Mouse (Mus musculus) erythroblast, embryonic 14.5 days (primary cell): ENCODE data around the gene Amy1. TPM values are rescaled to one million over a fixed set of nuclear protein-coding genes. Genes with fewer than 3 reads are reported as not detected.
"Not testable (repeated sequence)": the region's sequence is repeated elsewhere in the genome, so short reads cannot be mapped to it uniquely, and the experiment has no call there.

Experiments
- H3K27me3 ChIP-seq: 2 replicates; pipeline ENCODE4 v1.6.1; 2012; ENCODE audit warnings: inconsistent platforms; ENCODE audit not compliant: control insufficient read depth
- H3K36me3 ChIP-seq: 2 replicates; pipeline ENCODE4 v1.6.1; 2012; ENCODE audit warnings: mild to moderate bottlenecking, inconsistent platforms; ENCODE audit not compliant: control insufficient read depth
- H3K4me1 ChIP-seq: 2 replicates; pipeline ENCODE4 v1.6.1; 2012; ENCODE audit warnings: inconsistent platforms; ENCODE audit not compliant: control insufficient read depth
- H3K4me3 ChIP-seq: replicated peaks from 2 replicates; pipeline ENCODE3; 2012; ENCODE audit warnings: moderate library complexity, mild to moderate bottlenecking, inconsistent platforms
- H3K9me3 ChIP-seq: 2 replicates; pipeline ENCODE4 v1.6.1; 2012; ENCODE audit warnings: low read length, inconsistent platforms, mixed read lengths; ENCODE audit not compliant: control insufficient read depth
- GATA1 ChIP-seq: IDR thresholded peaks from 2 replicates; pipeline ENCODE4 v1.6.1; 2012; ENCODE audit warnings: low read length, inconsistent platforms, mixed read lengths
- TAL1 ChIP-seq: IDR thresholded peaks from 3 replicates; pipeline ENCODE4 v1.6.1; 2012; ENCODE audit warnings: low read length, inconsistent platforms, mixed read lengths
- polyA plus RNA-seq: library from polyadenylated mRNA; stranded (reverse); fragments of >175 nt; gene quantifications from 2 replicates; pipeline ENCODE4 v1.2.3, GENCODE M21; 2012

Amy1 gene
- polyA plus RNA-seq, 1 experiment, result not detected

- no peaks in the 10 kb centered on the region for H3K27me3 ChIP-seq
- no peaks in the 10 kb centered on the region for H3K9me3 ChIP-seq
- H3K4me1 ChIP-seq, result no peaks in the 10 kb centered on the region
- H3K36me3 ChIP-seq, result no peaks in the 10 kb centered on the region
- TF ChIP-seq TAL1 (no peak), GATA1 (no peak)
- no peak overlapping the region for H3K4me3 ChIP-seq
These were observed 32.4 kb downstream of the Amy1 start for GRCm38 (mm10) chr3:113574138-113574537.

GRCm38 (mm10) chr3:113572158-113572557, 34.3 kb downstream of the Amy1 start:
- H3K36me3 ChIP-seq, result no peaks in the 10 kb centered on the region; the same call in 1 of the 2 replicates
- TF ChIP-seq GATA1, result no peak
- no peak for TF ChIP-seq TAL1
- H3K27me3 ChIP-seq, result no peaks in the 10 kb centered on the region
- no peaks in the 10 kb centered on the region for H3K4me1 ChIP-seq
- peaks cover 3% of the 10 kb centered on the region for H3K9me3 ChIP-seq
- no peak overlapping the region for H3K4me3 ChIP-seq

- Histone ChIP-seq H3K9me3 (no peaks in the 10 kb centered on the region), H3K4me1 (no peaks in the 10 kb centered on the region), H3K27me3 (no peaks in the 10 kb centered on the region), H3K4me3 (no peak overlapping the region), H3K36me3 (no peaks in the 10 kb centered on the region)
- TF ChIP-seq GATA1, result no peak
- TF ChIP-seq TAL1, result no peak
These were observed 66.8 kb downstream of the Amy1 start for GRCm38 (mm10) chr3:113539692-113540091.

GRCm38 (mm10) chr3:113532328-113532727, 74.2 kb downstream of the Amy1 start, which contains the start of gene Amy2a1:
Gene Amy2a1, minus strand, starts transcription at chr3:113532428.
- not testable (repeated sequence) for H3K36me3 ChIP-seq, H3K4me1 ChIP-seq, H3K27me3 ChIP-seq, H3K9me3 ChIP-seq, H3K4me3 ChIP-seq

Other genes starting within 250 kb of the Amy1 start
- not detected in 2 replicates for gene Amy2a1, start 74.3 kb downstream of the Amy1 start, polyA plus RNA-seq
- 0.81 and 1.2 TPM in 2 replicates for gene Rnpc3, start 23.4 kb upstream of the Amy1 start, polyA plus RNA-seq